Mouse (Mus musculus) embryonic fibroblast, embryonic 13.5 days (primary cell): ENCODE measurements around the gene Ppp1r14b.

Experiments
- CTCF ChIP-seq: IDR thresholded peaks from 2 replicates; pipeline ENCODE4 v1.5.1; 2011; ENCODE audit warnings: mild to moderate bottlenecking, control low read depth, low read length, moderate library complexity, borderline replicate concordance; ENCODE audit not compliant: insufficient read depth
- POLR2A ChIP-seq: IDR thresholded peaks from 2 replicates; pipeline ENCODE4 v1.6.1; 2011; ENCODE audit warnings: low read depth, mild to moderate bottlenecking, control low read depth, low read length, moderate library complexity

GRCm38 (mm10) chr19:6936299-6936698 lies 38.5 kb upstream of the Ppp1r14b start:
- no peak for TF ChIP-seq CTCF
- TF ChIP-seq POLR2A: no peak
